Mouse (Mus musculus) stomach, postnatal 0 days (tissue): ENCODE measurements around the gene Plcb1. TPM values are rescaled to one million over a fixed set of nuclear protein-coding genes. Genes with fewer than 3 reads are reported as not detected.
"Not testable (repeated sequence)": the region's sequence is repeated elsewhere in the genome, so short reads cannot be mapped to it uniquely, and the experiment has no call there.

Source experiments
- ATAC-seq: fragments of 200-750 bp; cut with Nextera tagmentation; 2 replicates; pipeline ENCODE4 v1.8.0; 2017; ENCODE audit not compliant: low FRiP score, low TSS enrichment
- DNase-seq: peaks from one replicate; pipeline ENCODE4 v3.0.0-alpha.2; 2016; ENCODE audit warnings: low spot score
- H3K27ac ChIP-seq: fragments of 300-500 bp; sonication (generic); replicated peaks from 2 replicates; pipeline ENCODE4 v1.5.1; 2014; ENCODE audit warnings: mild to moderate bottlenecking, control low read depth
- H3K27me3 ChIP-seq: fragments of 300-500 bp; sonication (generic); 2 replicates; pipeline ENCODE4 v1.6.1; 2014; ENCODE audit warnings: low read length; ENCODE audit not compliant: control insufficient read depth, insufficient read depth
- H3K36me3 ChIP-seq: fragments of 300-500 bp; sonication (generic); 2 replicates; pipeline ENCODE4 v1.6.1; 2014; ENCODE audit warnings: low read length, mixed read lengths; ENCODE audit not compliant: control insufficient read depth, insufficient read depth
- H3K4me1 ChIP-seq: fragments of 300-500 bp; sonication (generic); replicated peaks from 2 replicates; pipeline ENCODE4 v1.6.1; 2014; ENCODE audit warnings: antibody characterized with exemption; ENCODE audit not compliant: control insufficient read depth, insufficient read depth
- H3K4me2 ChIP-seq: fragments of 300-500 bp; sonication (generic); replicated peaks from 2 replicates; pipeline ENCODE4 v1.6.1; 2014; ENCODE audit warnings: low read depth, mild to moderate bottlenecking, control low read depth, moderate library complexity
- H3K4me3 ChIP-seq: fragments of 300-500 bp; sonication (generic); 2 replicates; pipeline ENCODE4 v1.5.1; 2014; ENCODE audit warnings: low read depth, low read length, control low read depth
- H3K9ac ChIP-seq: fragments of 300-500 bp; sonication (generic); 2 replicates; pipeline ENCODE4 v1.6.1; 2014; ENCODE audit warnings: mild to moderate bottlenecking, low read length, control low read depth, mixed read lengths
- H3K9me3 ChIP-seq: fragments of 300-500 bp; sonication (generic); 2 replicates; pipeline ENCODE4 v1.6.1; 2016; ENCODE audit warnings: low read length; ENCODE audit not compliant: control insufficient read depth
- CTCF ChIP-seq: IDR thresholded peaks from 2 replicates; pipeline ENCODE4 v1.5.1; 2016; ENCODE audit warnings: antibody characterized with exemption, low read depth, mild to moderate bottlenecking, moderate library complexity
- EP300 ChIP-seq: optimal IDR thresholded peaks from 2 replicates; pipeline ENCODE3; 2016; ENCODE audit warnings: antibody characterized with exemption
- WGBS: fragments of 180-500 bp; shearing (Covaris S2); extraction: QIAGEN DNeasy Blood & Tissue Kit; methylation state at CpG from one replicate; pipeline ENCODE4 v1.1.7; 2014; 5-methylcytosine and 5-hydroxymethylcytosine counted together
- polyA plus RNA-seq: library from polyadenylated mRNA; unstranded; fragments of >200 nt; fragmentation: Nextera tagmentation; extraction: Ambion mirVana; gene quantifications from 2 replicates; pipeline ENCODE4 v1.2.1, GENCODE M21; 2015

Plcb1 gene
- polyA plus RNA-seq, 1 experiment from 2014 or later = 7.0 TPM

- Histone ChIP-seq H3K4me2 (no peak overlapping the region), H3K36me3 (no peaks in the 10 kb centered on the region), H3K27me3 (no peaks in the 10 kb centered on the region), H3K9ac (no peak overlapping the region), H3K4me1 (no peaks in the 10 kb centered on the region), H3K9me3 (no peaks in the 10 kb centered on the region), H3K27ac (no peak overlapping the region), H3K4me3 (no peak overlapping the region)
- 54% methylated on average over 9 of the region's 9 CpGs for WGBS
- TF ChIP-seq CTCF = no peak
- TF ChIP-seq EP300 = no peak
- no peak for DNase-seq
- no peak for ATAC-seq
These were observed 203.9 kb downstream of the Plcb1 start for GRCm38 (mm10) chr2:134989650-134990292.

DNA sequence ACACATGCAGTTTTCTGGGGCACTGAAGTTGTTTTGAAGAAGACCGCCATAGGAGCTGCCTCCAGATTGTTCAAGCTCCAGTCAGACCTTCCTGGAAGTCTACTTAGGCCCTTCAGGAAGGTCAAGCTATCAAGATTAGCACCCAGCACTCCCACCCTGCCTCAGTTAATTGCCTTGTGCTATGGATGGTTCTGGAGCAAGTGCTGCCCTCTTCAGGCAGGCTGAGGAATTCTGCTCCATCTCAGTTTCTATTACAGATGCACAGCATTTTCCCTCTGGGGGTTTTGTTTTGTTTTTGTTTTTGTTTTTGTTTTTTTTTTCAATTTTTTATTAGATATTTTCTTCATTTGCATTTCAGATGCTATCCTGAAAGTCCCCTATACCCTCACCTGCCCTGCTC lies 221.3 kb downstream of the Plcb1 start:
- Histone ChIP-seq H3K9me3 (no peaks in the 10 kb centered on the region), H3K4me1 (no peaks in the 10 kb centered on the region), H3K4me2 (no peak overlapping the region), H3K9ac (no peak overlapping the region), H3K36me3 (no peaks in the 10 kb centered on the region), H3K27me3 (no peaks in the 10 kb centered on the region), H3K4me3 (no peak overlapping the region), H3K27ac (no peak overlapping the region)
- no peak for ATAC-seq
- TF ChIP-seq EP300 (no peak), CTCF (peak; percentile 66)
- no peak for DNase-seq
- 89% methylated on average over 1 of the region's 1 CpGs for WGBS

GRCm38 (mm10) chr2:135007885-135008284 lies 222.0 kb downstream of the Plcb1 start:
- WGBS = 93% methylated on average over 2 of the region's 2 CpGs
- H3K36me3 ChIP-seq, H3K27ac ChIP-seq, H3K4me3 ChIP-seq, ATAC-seq, H3K4me2 ChIP-seq, H3K9me3 ChIP-seq, H3K27me3 ChIP-seq, H3K9ac ChIP-seq, H3K4me1 ChIP-seq, DNase-seq: not testable (repeated sequence)

DNA sequence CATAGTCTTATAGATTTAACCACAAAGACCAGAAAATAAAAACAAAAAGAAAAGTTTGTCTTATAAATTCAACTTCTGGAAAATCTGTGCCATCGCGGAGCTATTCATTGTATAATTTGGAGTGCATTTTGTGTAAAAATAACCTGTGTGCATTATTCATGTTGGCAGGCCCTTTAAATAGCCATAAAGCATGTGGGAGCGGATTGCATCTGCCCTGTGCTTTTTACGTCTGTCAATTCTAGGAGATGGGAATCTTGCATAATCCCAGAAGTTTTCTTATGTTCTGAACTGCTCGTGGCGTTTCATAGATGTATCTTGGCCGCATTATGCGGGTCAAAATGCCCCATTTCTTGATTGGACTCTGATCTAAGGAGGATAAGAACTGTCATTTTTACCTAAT lies 224.5 kb downstream of the Plcb1 start:
- no peaks in the 10 kb centered on the region for H3K9me3 ChIP-seq
- H3K27ac ChIP-seq = no peak overlapping the region
- no peak overlapping the region for H3K4me3 ChIP-seq
- H3K4me2 ChIP-seq = no peak overlapping the region
- no peaks in the 10 kb centered on the region for H3K27me3 ChIP-seq
- H3K9ac ChIP-seq = no peak overlapping the region
- no peaks in the 10 kb centered on the region for H3K36me3 ChIP-seq
- WGBS = 82% methylated on average over 8 of the region's 8 CpGs
- DNase-seq = no peak
- no peak for ATAC-seq
- no peaks in the 10 kb centered on the region for H3K4me1 ChIP-seq
- TF ChIP-seq EP300 (no peak), CTCF (no peak)

DNA sequence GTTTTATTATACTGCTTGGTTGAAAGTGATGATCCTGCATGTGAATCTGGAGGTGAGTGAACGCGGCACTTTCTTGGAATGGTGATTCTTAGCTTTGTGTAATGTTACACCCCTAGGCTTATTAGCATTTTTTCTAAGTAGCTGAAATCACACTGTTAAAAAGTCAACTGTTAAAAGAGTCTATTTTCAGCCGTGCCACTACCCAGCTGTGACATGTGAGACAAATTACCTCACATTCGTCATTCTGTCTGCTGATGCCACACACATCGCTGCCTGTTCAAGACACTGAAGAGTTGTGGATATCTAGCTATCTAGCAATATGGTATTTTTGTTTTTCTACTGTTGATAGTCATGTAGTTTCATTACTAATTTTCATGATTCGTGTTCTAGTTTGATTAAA lies 229.6 kb downstream of the Plcb1 start:
- H3K4me1 ChIP-seq = no peaks in the 10 kb centered on the region
- H3K4me3 ChIP-seq = no peak overlapping the region
- no peak overlapping the region for H3K27ac ChIP-seq
- no peaks in the 10 kb centered on the region for H3K9me3 ChIP-seq
- no peak for ATAC-seq
- H3K9ac ChIP-seq = no peak overlapping the region
- WGBS = 58% methylated on average over 6 of the region's 6 CpGs
- TF ChIP-seq CTCF (no peak), EP300 (no peak)
- no peak for DNase-seq
- no peaks in the 10 kb centered on the region for H3K36me3 ChIP-seq
- no peaks in the 10 kb centered on the region for H3K27me3 ChIP-seq
- H3K4me2 ChIP-seq = no peak overlapping the region

GRCm38 (mm10) chr2:135018275-135018674 lies 232.4 kb downstream of the Plcb1 start:
- no peak for TF ChIP-seq EP300
- no peak for TF ChIP-seq CTCF

More at GRCm38 (mm10) chr2:135018275-135018674, 232.4 kb downstream of the Plcb1 start:
- no peak for ATAC-seq
- no peak for DNase-seq
- no peak overlapping the region for H3K9ac ChIP-seq
- H3K27ac ChIP-seq = no peak overlapping the region
- H3K9me3 ChIP-seq = no peaks in the 10 kb centered on the region
- 58% methylated on average over 1 of the region's 1 CpGs for WGBS
- no peaks in the 10 kb centered on the region for H3K4me1 ChIP-seq
- H3K27me3 ChIP-seq = no peaks in the 10 kb centered on the region
- no peak overlapping the region for H3K4me2 ChIP-seq
- H3K36me3 ChIP-seq = no peaks in the 10 kb centered on the region
- no peak overlapping the region for H3K4me3 ChIP-seq
